Mouse (Mus musculus) myocyte (in vitro differentiated cells): ENCODE results near the gene Tubgcp6. TPM values are rescaled to one million over a fixed set of nuclear protein-coding genes. Genes with fewer than 3 reads are reported as not detected.

Experiments
- H3K27me3 ChIP-seq: one replicate; pipeline ENCODE4 v1.6.1; 2011; ENCODE audit not compliant: control insufficient read depth, insufficient read depth, insufficient read length
- H3K36me3 ChIP-seq: one replicate; pipeline ENCODE4 v1.6.1; 2011; ENCODE audit not compliant: control insufficient read depth, insufficient read depth
- H3K4me2 ChIP-seq: one replicate; pipeline ENCODE4 v1.6.1; 2011; ENCODE audit warnings: low read depth, control low read depth
- H3K4me3 ChIP-seq: one replicate; pipeline ENCODE4 v1.5.1; 2011; ENCODE audit warnings: mild to moderate bottlenecking, control low read depth, moderate library complexity
- H3K79me2 ChIP-seq: one replicate; pipeline ENCODE4 v1.6.1; 2011; ENCODE audit not compliant: control insufficient read depth, insufficient read depth
- H3ac ChIP-seq: one replicate; pipeline ENCODE4 v1.6.1; 2011; ENCODE audit not compliant: control insufficient read depth, insufficient read length
- CEBPB ChIP-seq: IDR thresholded peaks from 2 replicates; pipeline ENCODE4 v1.6.1; 2011; ENCODE audit warnings: mild to moderate bottlenecking, moderate library complexity; ENCODE audit not compliant: poor library complexity, insufficient read depth, severe bottlenecking
- E2F4 ChIP-seq: IDR thresholded peaks from one replicate; pipeline ENCODE4 v1.6.1; 2011; ENCODE audit warnings: mild to moderate bottlenecking, control low read depth, moderate library complexity; ENCODE audit not compliant: insufficient read depth
- MAX ChIP-seq: IDR thresholded peaks from one replicate; pipeline ENCODE4 v1.6.1; 2011; ENCODE audit warnings: low read depth, mild to moderate bottlenecking, control low read depth
- MYOD1 ChIP-seq, 3 experiments: IDR thresholded peaks; one replicate each; pipeline ENCODE4 v1.6.1; 2011; ENCODE audit warnings: control low read depth in 2 of 3, low read depth in 2 of 3, mild to moderate bottlenecking in 2 of 3, moderate library complexity in 1 of 3; ENCODE audit not compliant: insufficient read length in 2 of 3, control insufficient read depth in 1 of 3
- MYOG ChIP-seq, 3 experiments: IDR thresholded peaks; one replicate each; pipeline ENCODE4 v1.6.1; 2011; ENCODE audit warnings: control low read depth in 2 of 3, low read depth in 2 of 3, mild to moderate bottlenecking in 2 of 3; ENCODE audit not compliant: insufficient read length in 2 of 3, control insufficient read depth in 1 of 3, insufficient read depth in 1 of 3
- POLR2A ChIP-seq: IDR thresholded peaks from one replicate; pipeline ENCODE4 v1.6.1; 2011; ENCODE audit warnings: low read depth, mild to moderate bottlenecking, control low read depth, moderate library complexity; ENCODE audit not compliant: insufficient read length
- POLR2AphosphoS2 ChIP-seq: IDR thresholded peaks from one replicate; pipeline ENCODE4 v1.6.1; 2011; ENCODE audit warnings: low read depth, control low read depth; ENCODE audit not compliant: insufficient read length
- REST ChIP-seq: IDR thresholded peaks from one replicate; pipeline ENCODE4 v1.6.1; 2011; ENCODE audit warnings: mild to moderate bottlenecking, control low read depth, moderate library complexity; ENCODE audit not compliant: insufficient read depth, insufficient read length
- SRF ChIP-seq: IDR thresholded peaks from one replicate; pipeline ENCODE4 v1.6.1; 2011; ENCODE audit warnings: low read depth; ENCODE audit not compliant: control insufficient read depth, insufficient read length
- TCF12 ChIP-seq: IDR thresholded peaks from one replicate; pipeline ENCODE4 v1.6.1; 2011; ENCODE audit warnings: mild to moderate bottlenecking, control low read depth; ENCODE audit not compliant: poor library complexity, insufficient read depth, severe bottlenecking
- TCF3 ChIP-seq: IDR thresholded peaks from one replicate; pipeline ENCODE4 v1.6.1; 2011; ENCODE audit warnings: low read depth, control low read depth; ENCODE audit not compliant: insufficient read length
- USF1 ChIP-seq: IDR thresholded peaks from one replicate; pipeline ENCODE4 v1.6.1; 2011; ENCODE audit warnings: low read depth, mild to moderate bottlenecking, control low read depth, moderate library complexity
- polyA plus RNA-seq: library from polyadenylated mRNA; unstranded; fragments of >200 nt; fragmentation: generic; extraction: Trizol; gene quantifications from one replicate; pipeline ENCODE4 v1.2.1, GENCODE M21; 2012; ENCODE audit warnings: missing spikeins

The Tubgcp6 gene
- polyA plus RNA-seq, 1 experiment: 15.0 TPM

GRCm38 (mm10) chr15:89143134-89143533 is 20.2 kb upstream of the Tubgcp6 start:
- H3K36me3 ChIP-seq: no peaks in the 10 kb centered on the region
- H3K79me2 ChIP-seq: no peaks in the 10 kb centered on the region
- TF ChIP-seq MYOG (IDR thresholded peaks at IDR 0.05; ENCODE audit: control insufficient read depth in 1 of 3, insufficient read depth in 1 of 3, insufficient read length in 2 of 3, low read depth in 2 of 3): no peak
- TF ChIP-seq SRF: no peak
- TF ChIP-seq MAX: no peak
- no peak overlapping the region for H3K4me2 ChIP-seq
- no peak overlapping the region for H3K4me3 ChIP-seq
- H3K27me3 ChIP-seq: no peaks in the 10 kb centered on the region
- no peak overlapping the region for H3ac ChIP-seq

- Histone ChIP-seq H3K36me3 (no peaks in the 10 kb centered on the region), H3K4me2 (no peak overlapping the region), H3K27me3 (no peaks in the 10 kb centered on the region), H3K79me2 (no peaks in the 10 kb centered on the region), H3ac (no peak overlapping the region), H3K4me3 (no peak overlapping the region)
- TF ChIP-seq CEBPB (no peak), POLR2A (no peak), USF1 (no peak), TCF12 (no peak), MYOG (IDR thresholded peaks at IDR 0.05; ENCODE audit: control insufficient read depth in 1 of 3, insufficient read depth in 1 of 3, insufficient read length in 2 of 3, low read depth in 2 of 3) (no peak), REST (no peak), SRF (no peak), POLR2AphosphoS2 (no peak), MYOD1 (IDR thresholded peaks at IDR 0.05; ENCODE audit: control insufficient read depth in 1 of 3, insufficient read length in 2 of 3, low read depth in 2 of 3) (no peak), E2F4 (no peak), MAX (no peak), TCF3 (no peak)
Measured at GRCm38 (mm10) chr15:89141905-89142304, 19.0 kb upstream of the Tubgcp6 start.

- peak overlapping the region; percentile 46 for H3K4me3 ChIP-seq
- no peaks in the 10 kb centered on the region for H3K36me3 ChIP-seq
- H3ac ChIP-seq: no peak overlapping the region
- no peaks in the 10 kb centered on the region for H3K79me2 ChIP-seq
- H3K4me2 ChIP-seq: peak overlapping the region; percentile 93
- no peaks in the 10 kb centered on the region for H3K27me3 ChIP-seq
- TF ChIP-seq TCF12: no peak
- no peak for TF ChIP-seq MYOD1 (IDR thresholded peaks at IDR 0.05; ENCODE audit: control insufficient read depth in 1 of 3, insufficient read length in 2 of 3, low read depth in 2 of 3)
- no peak for TF ChIP-seq TCF3
- no peak for TF ChIP-seq CEBPB
- TF ChIP-seq MYOG (IDR thresholded peaks at IDR 0.05; ENCODE audit: control insufficient read depth in 1 of 3, insufficient read depth in 1 of 3, insufficient read length in 2 of 3, low read depth in 2 of 3): no peak
- no peak for TF ChIP-seq E2F4
- no peak for TF ChIP-seq POLR2AphosphoS2
- TF ChIP-seq USF1: no peak
- no peak for TF ChIP-seq MAX
- TF ChIP-seq POLR2A: no peak
- TF ChIP-seq REST: no peak
- no peak for TF ChIP-seq SRF
Measured at GRCm38 (mm10) chr15:89141443-89141842, 18.5 kb upstream of the Tubgcp6 start.

GRCm38 (mm10) chr15:89140659-89141252 is 17.8 kb upstream of the Tubgcp6 start, which contains the start of gene Mapk12:
Mapk12 (minus strand) TSS chr15:89140703.
- H3K27me3 ChIP-seq: no peaks in the 10 kb centered on the region
- H3K4me3 ChIP-seq: peak within 1 kb of the TSS; percentile 46
- H3K79me2 ChIP-seq: no peaks in the 10 kb centered on the region
- no peaks in the 10 kb centered on the region for H3K36me3 ChIP-seq
- TF ChIP-seq REST: no peak
- TF ChIP-seq MYOG (IDR thresholded peaks at IDR 0.05; ENCODE audit: control insufficient read depth in 1 of 3, insufficient read depth in 1 of 3, insufficient read length in 2 of 3, low read depth in 2 of 3): no peak
- TF ChIP-seq TCF3: no peak
- TF ChIP-seq SRF: no peak
- no peak for TF ChIP-seq CEBPB
- TF ChIP-seq TCF12: no peak
- TF ChIP-seq E2F4: no peak
- TF ChIP-seq POLR2A: peak; percentile 39
- no peak for TF ChIP-seq MYOD1 (IDR thresholded peaks at IDR 0.05; ENCODE audit: control insufficient read depth in 1 of 3, insufficient read length in 2 of 3, low read depth in 2 of 3)
- TF ChIP-seq USF1: peak; percentile 91
- peak; percentile 22 for TF ChIP-seq POLR2AphosphoS2
- no peak for TF ChIP-seq MAX
- H3K4me2 ChIP-seq: peak within 1 kb of the TSS; percentile 93
- H3ac ChIP-seq: peak within 1 kb of the TSS; percentile 34

GRCm38 (mm10) chr15:89140048-89140658 is 17.2 kb upstream of the Tubgcp6 start:
- Histone ChIP-seq H3K4me3 (peak overlapping the region; percentile 46), H3K27me3 (no peaks in the 10 kb centered on the region), H3K4me2 (peak overlapping the region; percentile 93), H3ac (peak overlapping the region; percentile 34), H3K36me3 (no peaks in the 10 kb centered on the region), H3K79me2 (no peaks in the 10 kb centered on the region)
- peak; percentile 18 for TF ChIP-seq TCF3
- peak; percentile 71 for TF ChIP-seq POLR2A
- TF ChIP-seq MYOD1 (IDR thresholded peaks at IDR 0.05; ENCODE audit: control insufficient read depth in 1 of 3, insufficient read length in 2 of 3, low read depth in 2 of 3): peak in 2 of 3 experiments; percentile 52 to 76
- TF ChIP-seq USF1: no peak
- no peak for TF ChIP-seq TCF12
- TF ChIP-seq REST: no peak
- peak; percentile 65 for TF ChIP-seq POLR2AphosphoS2
- TF ChIP-seq MYOG (IDR thresholded peaks at IDR 0.05; ENCODE audit: control insufficient read depth in 1 of 3, insufficient read depth in 1 of 3, insufficient read length in 2 of 3, low read depth in 2 of 3): peak in 2 of 3 experiments; percentile 72 to 76
